Mouse (Mus musculus): ENCODE results near the gene Per3. TPM values are rescaled to one million over a fixed set of nuclear protein-coding genes. Genes with fewer than 3 reads are reported as not detected.

Per3 gene
- polyA plus RNA-seq (2012; ENCODE audit: insufficient read depth, insufficient read length, low replicate concordance, missing spikeins), result not detected in 2 replicates

- Histone ChIP-seq H3K4me1 (ENCODE audit: control insufficient read depth, insufficient read depth, low read length) (peaks cover 11% of the 10 kb centered on the region), H3K4me3 (ENCODE audit: insufficient read depth, low read depth, low read length) (peak within 1 kb of the TSS; percentile 69), H3K27ac (ENCODE audit: insufficient read depth, low read depth, low read length) (peak within 1 kb of the TSS; percentile 89)
- TF ChIP-seq CTCF (IDR thresholded peaks at IDR 0.05; ENCODE audit: insufficient read depth, low read depth, low read length) (no peak), POLR2A (IDR thresholded peaks at IDR 0.05; ENCODE audit: insufficient read depth, low read depth, low read length) (peak; percentile 68)
- under 1% methylated on average over 78 of the region's 79 CpGs for WGBS
Measured at GRCm38 (mm10) chr4:151044037-151044943, at the start of gene Per3. Gene Per3 (minus strand): TSS chr4:151044665.

- no peak for TF ChIP-seq POLR2A (IDR thresholded peaks at IDR 0.05; ENCODE audit: insufficient read depth, low read depth, low read length)
- no peak for TF ChIP-seq CTCF (IDR thresholded peaks at IDR 0.05; ENCODE audit: insufficient read depth, low read depth, low read length)
- 0 out of 2 replicates have a peak within 1 kb of the TSS, but pooled peaks have one; percentile 4 for H3K4me3 ChIP-seq (ENCODE audit: insufficient read depth, low read depth, low read length)
- WGBS, result 53% methylated on average over 7 of the region's 7 CpGs
- peak within 1 kb of the TSS; percentile 81 for H3K27ac ChIP-seq (ENCODE audit: insufficient read depth, low read depth, low read length)
- H3K4me1 ChIP-seq (ENCODE audit: control insufficient read depth, insufficient read depth, low read length), result peaks cover 40% of the 10 kb centered on the region
Measured at GRCm38 (mm10) chr4:151089270-151089669, 44.8 kb upstream of the Per3 start, which contains the start of gene Gm13090. Gene Gm13090 (plus strand): TSS chr4:151089570.

DNA sequence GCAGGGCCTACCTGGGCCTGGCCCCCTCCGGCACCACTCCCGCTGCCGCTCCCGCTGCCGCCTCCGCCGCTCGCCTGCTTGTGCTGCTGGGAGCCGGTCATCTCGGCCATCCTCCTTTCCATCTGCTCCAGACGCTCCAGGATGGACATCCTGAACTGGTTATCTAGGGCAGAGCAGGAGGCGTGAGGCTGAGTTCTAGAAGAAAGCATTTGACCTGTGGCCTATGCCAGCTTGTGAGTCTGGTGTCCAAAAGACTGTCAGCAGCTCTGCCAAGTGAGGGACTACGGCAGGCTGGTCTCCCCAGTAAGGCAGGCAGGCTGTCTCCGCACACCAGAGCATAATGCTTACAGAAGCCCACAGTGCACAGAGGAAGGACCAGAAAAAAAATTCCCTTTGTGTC is 44.4 kb upstream of the Per3 start:
- no peak overlapping the region for H3K4me3 ChIP-seq (ENCODE audit: insufficient read depth, low read depth, low read length)
- 70% methylated on average over 14 of the region's 14 CpGs for WGBS
- no peak for TF ChIP-seq CTCF (IDR thresholded peaks at IDR 0.05; ENCODE audit: insufficient read depth, low read depth, low read length)
- no peak for TF ChIP-seq POLR2A (IDR thresholded peaks at IDR 0.05; ENCODE audit: insufficient read depth, low read depth, low read length)
- peak overlapping the region; percentile 39 for H3K27ac ChIP-seq (ENCODE audit: insufficient read depth, low read depth, low read length)
- H3K4me1 ChIP-seq (ENCODE audit: control insufficient read depth, insufficient read depth, low read length), result peaks cover 42% of the 10 kb centered on the region

DNA sequence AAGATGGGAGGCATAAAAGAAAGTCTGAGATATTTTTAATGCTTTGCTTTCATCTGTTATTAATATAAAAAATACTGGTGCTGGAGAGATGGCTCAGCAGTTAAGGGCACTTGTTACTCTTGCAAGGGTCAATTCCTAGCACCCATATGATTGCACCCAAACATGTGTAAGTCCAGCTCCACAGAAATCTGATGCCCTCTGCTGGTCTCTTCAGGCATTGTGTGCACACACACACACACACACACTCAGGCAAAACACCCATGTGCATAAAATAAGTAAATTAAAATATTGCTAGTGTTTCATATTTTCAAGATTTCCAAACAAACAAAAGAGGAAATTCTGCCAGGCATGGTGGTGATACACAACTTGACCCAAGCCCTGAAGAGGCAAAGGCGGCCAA is 42.9 kb upstream of the Per3 start:
- H3K4me3 ChIP-seq (ENCODE audit: insufficient read depth, low read depth, low read length), result no peak overlapping the region
- H3K27ac ChIP-seq (ENCODE audit: insufficient read depth, low read depth, low read length), result no peak overlapping the region
- no peak for TF ChIP-seq POLR2A (IDR thresholded peaks at IDR 0.05; ENCODE audit: insufficient read depth, low read depth, low read length)
- TF ChIP-seq CTCF (IDR thresholded peaks at IDR 0.05; ENCODE audit: insufficient read depth, low read depth, low read length), result no peak
- H3K4me1 ChIP-seq (ENCODE audit: control insufficient read depth, insufficient read depth, low read length), result peaks cover 51% of the 10 kb centered on the region
- 100% methylated on average over 1 of the region's 1 CpGs for WGBS

DNA sequence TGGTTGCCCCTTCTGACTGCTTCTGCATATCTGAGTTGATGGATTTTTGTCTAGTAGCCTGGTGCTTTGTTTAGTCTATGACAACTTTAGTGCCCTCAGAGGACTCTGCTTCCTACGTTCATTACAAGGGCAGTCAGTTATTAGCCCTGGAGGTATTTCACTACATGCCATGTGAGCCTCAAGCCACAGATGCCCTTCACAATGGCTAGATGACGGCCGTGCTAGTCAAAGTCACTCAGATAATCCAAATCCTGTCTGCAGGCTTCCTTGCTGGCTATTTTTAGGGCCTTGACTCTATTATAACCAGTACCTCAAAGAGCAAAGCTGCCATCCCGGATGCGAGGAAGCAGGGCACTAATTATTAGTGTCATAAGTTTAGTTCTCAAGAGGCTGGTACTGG is 38.6 kb upstream of the Per3 start:
- TF ChIP-seq POLR2A (IDR thresholded peaks at IDR 0.05; ENCODE audit: insufficient read depth, low read depth, low read length) (no peak), CTCF (IDR thresholded peaks at IDR 0.05; ENCODE audit: insufficient read depth, low read depth, low read length) (no peak)
- Histone ChIP-seq H3K27ac (ENCODE audit: insufficient read depth, low read depth, low read length) (peak overlapping the region; percentile 46), H3K4me1 (ENCODE audit: control insufficient read depth, insufficient read depth, low read length) (peaks cover 25% of the 10 kb centered on the region), H3K4me3 (ENCODE audit: insufficient read depth, low read depth, low read length) (no peak overlapping the region)
- WGBS, result 35% methylated on average over 5 of the region's 5 CpGs

- WGBS, result 37% methylated on average over 13 of the region's 13 CpGs
Measured at GRCm38 (mm10) chr4:151081977-151082376, 37.5 kb upstream of the Per3 start.

GRCm38 (mm10) chr4:151081355-151081754 is 36.9 kb upstream of the Per3 start:
- no peak overlapping the region for H3K4me3 ChIP-seq (ENCODE audit: insufficient read depth, low read depth, low read length)
- TF ChIP-seq CTCF (IDR thresholded peaks at IDR 0.05; ENCODE audit: insufficient read depth, low read depth, low read length), result no peak
- no peak for TF ChIP-seq POLR2A (IDR thresholded peaks at IDR 0.05; ENCODE audit: insufficient read depth, low read depth, low read length)
- H3K27ac ChIP-seq (ENCODE audit: insufficient read depth, low read depth, low read length), result no peak overlapping the region
- 79% methylated on average over 2 of the region's 2 CpGs for WGBS
- peaks cover 23% of the 10 kb centered on the region for H3K4me1 ChIP-seq (ENCODE audit: control insufficient read depth, insufficient read depth, low read length)

More at GRCm38 (mm10) chr4:151081977-151082376, 37.5 kb upstream of the Per3 start:
- H3K4me1 ChIP-seq (ENCODE audit: control insufficient read depth, insufficient read depth, low read length), result peaks cover 25% of the 10 kb centered on the region
- TF ChIP-seq POLR2A (IDR thresholded peaks at IDR 0.05; ENCODE audit: insufficient read depth, low read depth, low read length), result no peak
- TF ChIP-seq CTCF (IDR thresholded peaks at IDR 0.05; ENCODE audit: insufficient read depth, low read depth, low read length), result no peak
- H3K27ac ChIP-seq (ENCODE audit: insufficient read depth, low read depth, low read length), result no peak overlapping the region
- no peak overlapping the region for H3K4me3 ChIP-seq (ENCODE audit: insufficient read depth, low read depth, low read length)

DNA sequence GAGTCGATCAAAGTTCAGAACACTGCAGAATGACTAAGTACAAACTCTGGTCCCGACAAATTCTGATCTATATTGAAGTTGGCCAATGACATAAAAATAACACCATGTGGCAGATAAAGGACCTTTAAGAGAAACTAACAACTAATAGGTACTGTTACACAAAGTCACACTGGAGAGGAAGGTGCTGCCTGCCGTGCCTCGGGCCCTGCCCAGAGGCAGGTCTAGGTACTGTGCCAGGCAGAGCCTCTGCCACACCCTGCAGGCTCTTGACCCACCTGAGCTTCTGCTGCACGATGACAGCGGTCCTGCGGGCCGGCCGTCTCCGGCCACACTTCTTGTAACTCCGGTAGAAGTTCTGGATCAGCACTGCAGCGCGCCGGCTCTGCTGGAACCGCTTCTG is 30.4 kb upstream of the Per3 start:
- no peak overlapping the region for H3K27ac ChIP-seq (ENCODE audit: insufficient read depth, low read depth, low read length)
- 91% methylated on average over 15 of the region's 15 CpGs for WGBS
- no peak overlapping the region for H3K4me3 ChIP-seq (ENCODE audit: insufficient read depth, low read depth, low read length)
- H3K4me1 ChIP-seq (ENCODE audit: control insufficient read depth, insufficient read depth, low read length), result peaks cover 4% of the 10 kb centered on the region
- TF ChIP-seq CTCF (IDR thresholded peaks at IDR 0.05; ENCODE audit: insufficient read depth, low read depth, low read length) (no peak), POLR2A (IDR thresholded peaks at IDR 0.05; ENCODE audit: insufficient read depth, low read depth, low read length) (no peak)

- H3K27ac ChIP-seq (ENCODE audit: insufficient read depth, low read depth, low read length), result no peak overlapping the region
- 38% methylated on average over 13 of the region's 13 CpGs for WGBS
- H3K4me3 ChIP-seq (ENCODE audit: insufficient read depth, low read depth, low read length), result no peak overlapping the region
- peaks cover 4% of the 10 kb centered on the region for H3K4me1 ChIP-seq (ENCODE audit: control insufficient read depth, insufficient read depth, low read length)
- TF ChIP-seq CTCF (IDR thresholded peaks at IDR 0.05; ENCODE audit: insufficient read depth, low read depth, low read length), result 0 out of 2 replicates have a peak, but pooled peaks have one; percentile 5
- TF ChIP-seq POLR2A (IDR thresholded peaks at IDR 0.05; ENCODE audit: insufficient read depth, low read depth, low read length), result no peak
Measured at GRCm38 (mm10) chr4:151073108-151073744, 28.8 kb upstream of the Per3 start.

Measured in olfactory bulb, adult 2 months (tissue).